Mouse (Mus musculus) heart, postnatal 4 days (tissue): ENCODE measurements around the gene Gabrb2. TPM values are rescaled to one million over a fixed set of nuclear protein-coding genes. Genes with fewer than 3 reads are reported as not detected.
A peak's percentile ranks its signal among the peaks of the same experiment; 100 is the strongest.

Experiments
- DNase-seq: peaks from one replicate; pipeline ENCODE4 v3.0.0; 2021
- total RNA-seq, 2 experiments: library from RNA; stranded (reverse); gene quantifications; 2 replicates each; pipeline ENCODE4 v1.2.3; 2021

The Gabrb2 gene
- total RNA-seq: under 1 TPM; 0.86 to 0.99 TPM

DNA sequence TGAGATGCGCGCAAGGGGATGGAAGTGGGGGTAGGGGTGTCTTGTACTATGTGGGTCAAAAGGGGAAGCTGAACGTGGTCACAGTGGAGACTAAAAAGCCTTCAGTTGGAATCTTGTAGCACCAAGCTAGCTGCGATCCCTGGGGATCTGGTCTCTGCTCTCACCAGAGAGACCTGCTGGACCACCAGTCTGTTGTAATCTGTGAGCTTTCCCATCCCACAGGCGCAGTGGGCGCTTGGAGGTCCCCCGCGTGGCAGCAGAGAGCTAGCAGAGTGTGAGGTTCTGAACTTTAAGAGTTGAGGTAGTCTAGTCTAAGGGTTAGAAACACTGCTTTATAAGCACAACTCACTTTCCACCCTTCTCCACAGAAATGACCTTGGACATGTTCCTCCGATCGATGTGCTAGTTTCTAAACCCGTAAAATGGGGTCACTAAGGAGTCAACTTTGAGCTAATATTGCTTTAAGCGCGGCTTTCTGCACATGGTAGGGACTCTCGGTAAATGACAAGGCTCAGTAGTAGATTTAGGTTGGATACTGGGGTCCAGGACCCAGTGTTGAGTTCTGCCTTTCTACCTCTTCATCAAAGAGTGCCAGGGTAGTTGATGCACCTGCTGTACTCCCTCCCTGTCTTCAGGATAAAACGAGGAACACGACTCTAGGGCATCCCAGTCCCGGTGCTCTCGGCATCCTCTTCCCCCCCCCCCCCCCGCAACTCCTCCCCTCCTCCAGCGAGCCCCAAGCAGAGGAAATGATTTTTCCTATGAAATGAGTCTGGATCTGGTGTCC lies at the start of gene Gabrb2:
TSS of gene Gabrb2 (plus strand) at position 762 of the 787 bp plus-strand sequence.
- no peak for DNase-seq

DNA sequence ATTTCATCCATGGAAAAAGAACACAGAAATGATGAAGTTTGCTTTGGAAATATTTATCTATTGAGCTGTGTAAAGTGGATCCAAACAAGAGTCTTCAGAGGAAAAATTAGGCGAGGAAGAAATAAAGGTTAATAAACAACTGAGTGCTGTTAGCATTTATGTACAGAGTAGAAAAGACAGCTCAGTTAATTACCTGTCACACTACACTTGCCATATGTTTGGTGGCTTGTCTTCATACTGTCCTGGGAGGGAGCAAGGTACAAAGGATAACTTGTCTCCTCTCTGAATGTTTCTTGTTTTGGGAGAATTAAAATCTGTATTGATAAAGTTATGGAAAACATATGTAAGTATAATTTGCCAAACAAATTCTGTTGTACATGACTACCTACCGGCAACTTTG lies 40.6 kb upstream of the Gabrb2 start:
- DNase-seq: no peak

DNA sequence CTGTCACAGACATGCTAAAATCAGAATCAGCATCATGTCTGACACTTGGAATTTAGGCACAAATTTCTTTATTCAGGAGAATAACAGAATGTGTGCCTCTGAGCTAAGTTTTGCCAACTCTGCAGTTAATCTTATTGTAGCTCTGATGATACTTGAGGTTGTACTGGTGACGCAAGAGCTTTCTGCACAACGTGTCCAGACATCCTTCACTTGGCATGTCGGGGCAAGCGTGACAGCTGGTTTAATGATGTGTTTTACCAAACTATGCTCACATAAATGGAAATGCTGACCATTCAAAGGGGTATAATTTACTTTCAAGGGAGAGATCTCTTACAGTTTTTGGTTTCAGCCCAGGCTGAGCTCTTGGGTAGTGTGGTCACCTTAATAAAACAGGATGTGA lies 33.1 kb upstream of the Gabrb2 start:
- no peak for DNase-seq

DNA sequence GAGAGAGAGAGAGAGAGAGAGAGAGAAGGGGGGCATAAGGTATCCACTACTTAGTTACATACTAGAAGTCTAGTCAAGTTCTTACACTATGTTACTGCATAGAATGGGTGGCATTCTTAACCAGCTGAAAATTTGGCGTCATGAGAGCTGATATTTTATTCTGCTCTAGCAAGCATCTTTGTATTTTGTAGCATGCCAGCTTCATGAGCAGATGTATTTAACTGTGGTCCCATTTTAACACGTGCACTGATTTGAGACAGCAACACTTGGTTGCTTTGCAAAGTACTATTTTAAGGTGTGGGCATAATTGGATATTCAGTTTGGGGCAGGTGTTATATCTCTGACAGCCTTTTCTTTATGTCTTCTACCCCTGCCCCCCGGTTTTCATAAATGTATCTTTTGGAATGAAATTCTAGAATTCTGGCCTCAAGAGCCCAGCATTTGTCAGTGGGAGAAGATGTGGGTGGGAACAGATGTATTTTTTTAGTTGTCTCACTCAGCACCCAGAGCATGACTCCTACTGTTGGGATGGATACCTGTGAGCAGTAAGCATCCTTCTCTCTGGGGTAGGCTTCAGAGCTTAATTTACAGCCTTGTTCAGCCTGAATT lies 28.8 kb upstream of the Gabrb2 start:
- no peak for DNase-seq

DNA sequence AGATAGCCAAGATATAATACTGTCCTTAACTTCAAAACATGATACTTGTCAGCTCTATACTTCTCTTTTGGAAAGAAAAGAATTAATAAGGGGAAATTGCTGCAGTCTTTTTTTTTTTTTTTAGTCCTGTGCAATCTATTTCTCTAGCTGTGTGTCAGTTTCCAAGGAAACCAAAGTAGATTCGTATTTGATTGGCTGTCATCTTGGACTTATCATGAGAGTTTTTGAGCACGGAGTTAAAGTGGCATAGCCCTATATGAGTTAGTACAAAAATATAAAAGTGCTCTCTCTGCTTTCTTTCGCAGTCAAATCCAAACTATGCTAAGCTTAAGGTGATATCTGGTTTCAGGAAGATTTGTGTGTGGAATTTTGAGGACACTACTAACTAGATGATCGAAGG lies 26.1 kb upstream of the Gabrb2 start:
- DNase-seq: no peak

DNA sequence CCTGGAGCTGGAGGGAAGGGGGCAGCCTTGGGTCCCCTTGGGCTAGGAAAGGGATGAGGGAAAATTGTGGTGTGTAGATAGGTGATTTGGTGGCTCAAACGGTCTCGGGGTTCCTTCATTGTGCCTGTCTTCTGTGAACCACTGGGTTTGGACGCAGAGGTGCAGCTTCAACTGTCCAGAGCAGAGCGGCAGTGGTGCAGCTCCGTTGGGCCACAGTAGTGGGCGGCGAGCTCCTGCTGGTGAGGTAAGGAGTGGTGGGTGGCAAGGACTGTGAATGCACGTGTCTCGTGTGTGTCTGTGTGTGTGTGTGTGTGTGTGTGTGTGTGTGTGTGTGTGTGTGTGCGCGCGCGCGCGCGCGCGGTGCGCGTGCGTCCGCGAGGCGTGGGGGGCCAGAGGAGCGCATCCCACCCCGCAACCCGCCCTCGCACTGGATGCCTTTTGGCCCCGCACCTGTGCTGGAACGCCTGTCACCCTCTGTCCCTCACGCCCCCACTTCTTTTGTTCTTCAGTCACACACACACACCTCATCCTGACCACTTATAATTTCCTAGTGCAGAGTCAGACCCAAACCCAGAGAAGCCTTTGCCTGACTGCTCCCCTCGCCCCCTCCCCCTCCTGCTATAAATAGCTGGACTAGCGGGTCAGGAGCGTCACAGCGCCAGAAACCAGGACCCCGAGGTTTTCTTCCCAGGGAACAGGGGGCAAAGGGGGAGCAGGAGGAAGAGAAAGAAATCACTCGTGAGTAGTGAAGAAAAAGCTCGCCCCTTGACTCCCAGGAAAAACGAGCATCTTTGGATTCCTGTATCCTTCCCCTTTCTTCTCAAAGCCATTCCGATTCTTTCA lies 455 bp downstream of the Gabrb2 start:
- peak; percentile 24 for DNase-seq

DNA sequence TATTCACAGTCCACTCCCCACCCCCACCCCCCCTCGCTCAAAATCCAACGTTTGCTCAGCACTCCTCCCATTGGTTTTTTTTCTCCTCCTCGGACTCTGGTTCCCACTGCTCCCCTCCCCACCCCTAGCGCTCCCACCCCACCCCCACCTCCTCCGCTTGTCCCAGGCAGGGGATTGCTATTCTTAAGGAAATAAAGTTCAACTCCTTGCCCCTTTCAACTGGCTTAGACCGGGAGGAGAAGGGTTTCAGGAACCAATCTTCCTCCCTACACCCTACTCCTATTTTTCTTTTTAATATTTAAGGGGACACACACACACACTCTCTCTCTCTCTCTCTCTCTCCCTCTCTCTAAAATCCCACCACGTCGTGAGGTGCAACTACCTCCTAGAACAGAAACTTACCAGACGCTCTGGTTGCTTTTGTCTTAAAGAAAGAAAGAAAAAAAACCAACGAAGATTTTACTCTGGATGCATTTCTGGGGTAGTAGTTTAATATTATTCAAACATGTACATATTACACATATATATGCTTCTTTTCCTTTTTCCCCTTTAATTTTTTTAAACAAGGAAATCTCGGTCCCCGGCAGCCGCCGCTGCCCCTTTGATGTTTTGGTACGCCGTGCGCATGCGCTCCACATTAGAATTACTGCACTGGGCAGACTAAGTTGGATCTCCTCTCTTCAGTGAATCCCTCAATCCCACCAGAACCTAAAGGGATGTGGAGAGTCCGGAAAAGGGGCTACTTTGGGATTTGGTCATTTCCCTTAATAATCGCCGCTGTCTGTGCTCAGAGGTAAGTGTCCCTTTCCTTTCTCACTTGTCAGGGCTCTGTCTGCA lies 1.3 kb downstream of the Gabrb2 start:
- DNase-seq: peak; percentile 50

DNA sequence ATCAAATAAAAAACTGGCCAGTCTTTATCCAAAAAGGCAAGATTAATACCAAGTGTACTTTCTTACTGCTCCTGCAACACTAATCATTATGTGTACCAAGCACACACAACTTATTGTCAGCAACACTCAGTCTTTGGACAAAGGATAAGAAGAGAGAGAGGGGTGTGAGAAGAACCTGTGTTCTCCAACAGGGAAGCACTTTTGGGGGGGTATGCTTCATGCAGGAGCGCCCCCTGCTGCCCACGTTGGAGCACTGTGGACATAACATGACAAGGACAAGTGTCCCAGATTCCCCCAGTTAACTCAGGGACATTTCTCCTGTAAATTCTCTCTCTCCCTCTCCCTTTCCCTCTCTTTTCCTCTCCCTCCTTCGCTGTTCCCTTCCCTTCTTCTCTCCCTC lies 3.7 kb downstream of the Gabrb2 start:
- DNase-seq: peak; percentile 62

DNA sequence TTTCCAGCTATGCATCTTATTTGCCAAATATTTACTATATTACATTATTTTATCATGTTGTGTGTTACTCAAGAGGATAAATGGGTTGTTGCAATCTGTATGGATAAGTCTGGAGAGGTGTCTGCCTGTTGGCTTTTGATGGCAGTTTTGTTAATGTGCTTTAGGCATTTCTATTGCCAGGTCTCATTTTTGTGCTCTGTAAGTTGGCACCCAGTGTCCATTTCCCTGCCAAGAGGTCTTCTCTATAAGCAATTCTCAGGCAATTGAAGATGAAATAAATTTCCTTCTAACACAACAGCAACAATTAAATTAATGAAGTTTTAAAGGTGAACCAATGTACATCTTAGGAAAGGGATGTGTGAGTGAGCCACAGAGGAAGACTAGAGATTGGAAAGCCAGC lies 11.9 kb downstream of the Gabrb2 start:
- DNase-seq: no peak

DNA sequence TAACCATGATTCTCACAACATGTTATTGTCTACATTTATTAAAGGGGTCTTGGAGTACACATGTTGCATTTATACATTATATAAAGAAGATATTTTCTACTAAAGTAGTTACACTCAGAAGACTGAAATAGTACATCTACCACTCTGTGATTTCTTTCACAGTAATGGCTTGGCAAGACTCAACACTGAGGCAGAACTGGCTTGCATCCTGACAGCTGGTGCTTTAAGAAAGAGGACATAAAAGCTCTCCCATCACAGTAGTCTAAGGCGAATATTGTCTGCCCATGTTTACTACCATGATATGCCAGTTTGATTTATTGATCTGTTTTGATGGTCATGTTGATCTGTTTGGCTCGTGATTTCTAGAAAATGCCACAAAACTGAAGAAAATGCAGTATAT lies 19.4 kb downstream of the Gabrb2 start:
- no peak for DNase-seq

DNA sequence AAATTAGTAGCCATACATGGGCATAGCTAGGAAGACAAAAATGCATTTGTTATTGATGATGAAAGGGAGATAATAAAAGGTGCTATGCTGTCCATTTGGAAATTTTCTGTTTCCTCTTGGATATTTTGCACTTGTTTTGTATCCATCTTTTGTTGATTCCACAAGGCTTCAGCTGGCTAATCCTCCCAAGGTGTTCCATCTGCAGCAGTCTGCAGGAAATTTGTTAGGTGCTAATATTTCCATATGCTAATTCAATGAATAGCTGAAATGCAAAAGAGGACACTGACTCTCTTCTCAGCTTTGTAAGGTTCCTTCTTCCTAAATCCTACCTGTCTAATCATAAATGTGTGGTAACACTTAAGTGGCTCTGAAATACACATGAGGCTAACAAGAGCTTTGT lies 24.1 kb downstream of the Gabrb2 start:
- DNase-seq: no peak

DNA sequence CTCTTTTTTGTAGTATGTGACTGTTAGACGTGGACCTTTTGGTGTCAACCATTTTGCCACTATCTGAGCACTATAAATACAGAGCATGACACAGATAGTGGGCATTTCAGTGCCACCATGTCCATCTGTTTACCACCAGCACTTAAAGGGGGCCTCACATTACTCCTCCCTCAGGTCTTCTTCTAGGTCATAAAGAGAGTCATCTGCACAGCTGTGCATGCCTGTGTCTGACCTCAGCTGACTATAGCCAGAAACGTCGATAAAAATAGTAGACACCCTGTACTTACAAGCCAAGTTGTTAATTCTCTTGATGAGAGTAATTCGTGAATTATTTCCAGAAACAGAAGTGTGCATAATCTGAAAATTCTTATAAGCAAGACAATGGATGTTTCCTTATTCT lies 29.4 kb downstream of the Gabrb2 start:
- no peak for DNase-seq

DNA sequence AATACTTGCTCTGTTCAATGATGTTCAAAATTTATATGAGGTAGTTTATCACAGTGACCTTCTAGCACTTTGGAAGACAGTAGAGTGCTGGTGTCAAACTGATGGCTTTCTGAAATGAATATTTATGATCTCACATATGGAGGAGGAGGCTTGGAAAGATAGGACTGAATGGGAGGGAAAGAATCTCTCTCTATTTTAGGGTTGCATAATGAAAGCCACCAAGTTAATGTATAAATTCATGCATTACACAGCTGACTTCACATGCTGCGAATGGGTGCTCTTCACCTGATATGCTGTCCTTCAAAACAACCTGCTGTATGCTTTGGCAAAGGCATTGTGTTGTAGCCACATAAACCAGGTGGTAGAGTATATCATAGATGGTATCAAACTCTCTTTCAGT lies 44.6 kb downstream of the Gabrb2 start:
- DNase-seq: no peak

DNA sequence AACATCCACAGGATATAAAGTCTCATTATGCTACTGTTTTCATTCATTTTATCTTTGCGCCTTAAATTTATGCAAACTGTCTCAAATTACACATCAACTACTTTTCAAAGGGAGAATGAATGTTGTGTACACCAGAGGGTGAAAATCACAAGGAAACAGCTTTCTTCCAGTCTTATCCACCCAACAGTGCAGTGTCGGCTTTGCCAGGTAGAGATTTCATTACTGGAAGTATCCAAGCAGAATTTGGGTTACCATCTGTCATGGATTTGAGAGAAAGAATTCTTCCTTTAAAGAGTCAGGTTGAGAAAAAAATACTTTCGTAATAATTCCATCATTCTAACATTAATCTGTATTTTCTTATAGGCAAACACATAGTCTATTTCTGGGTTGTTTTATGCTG lies 48.8 kb downstream of the Gabrb2 start:
- DNase-seq: no peak

DNA sequence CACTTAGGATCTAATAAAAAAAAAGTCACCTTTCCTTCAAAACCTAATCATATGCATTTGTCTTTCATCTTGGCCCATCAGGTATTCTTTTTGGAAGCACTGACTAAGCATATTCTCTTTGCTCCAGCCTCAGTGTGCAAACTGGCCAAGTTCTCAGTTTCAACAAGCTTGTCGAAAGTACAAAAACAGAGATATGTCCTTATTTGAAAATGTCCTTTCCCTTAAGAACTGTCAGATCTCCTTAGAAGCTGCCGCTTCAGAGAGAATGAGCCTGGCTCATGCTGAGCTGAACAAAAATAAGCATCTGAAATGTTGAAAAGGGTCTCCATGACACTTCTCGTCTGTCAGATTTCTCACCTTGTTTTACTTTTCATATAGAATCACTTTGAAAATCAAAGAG lies 55.0 kb downstream of the Gabrb2 start:
- no peak for DNase-seq

DNA sequence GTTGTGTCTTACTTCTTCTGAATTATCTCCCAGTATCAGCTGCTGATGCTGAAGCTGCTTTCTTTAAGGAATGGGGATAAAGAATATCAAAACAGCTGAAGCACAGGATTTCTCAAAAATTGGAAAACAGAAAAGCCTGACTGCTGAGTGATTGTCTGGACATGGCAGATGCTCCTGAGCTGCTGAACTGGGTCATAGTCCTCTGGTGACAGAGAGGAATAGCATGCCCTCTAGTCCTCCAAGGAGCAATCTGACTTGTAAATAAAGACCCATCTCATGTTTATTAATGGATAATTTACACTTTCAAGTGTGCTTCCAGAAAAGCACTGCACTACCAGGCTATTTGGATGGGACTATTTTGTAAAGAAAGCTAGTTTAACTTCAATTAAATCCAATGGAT lies 68.1 kb downstream of the Gabrb2 start:
- no peak for DNase-seq

DNA sequence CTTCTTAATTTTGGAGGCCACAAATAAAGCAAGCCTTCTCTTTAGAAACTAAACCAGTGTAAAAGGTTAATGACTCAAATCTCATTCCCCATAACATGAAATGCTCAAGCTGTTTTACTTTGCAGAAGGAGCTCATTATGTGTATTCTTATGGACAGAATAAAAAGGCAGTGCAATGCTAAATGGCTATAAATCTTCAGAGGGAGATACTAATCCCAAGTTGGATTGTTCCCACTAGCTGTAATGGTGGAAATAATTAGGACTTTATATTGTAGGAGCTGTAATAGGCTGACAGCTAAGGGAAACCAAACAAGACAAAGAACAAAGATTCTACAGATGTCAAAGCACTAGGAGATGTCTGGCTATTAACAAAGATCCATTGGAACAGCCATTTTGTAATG lies 81.6 kb downstream of the Gabrb2 start:
- no peak for DNase-seq

DNA sequence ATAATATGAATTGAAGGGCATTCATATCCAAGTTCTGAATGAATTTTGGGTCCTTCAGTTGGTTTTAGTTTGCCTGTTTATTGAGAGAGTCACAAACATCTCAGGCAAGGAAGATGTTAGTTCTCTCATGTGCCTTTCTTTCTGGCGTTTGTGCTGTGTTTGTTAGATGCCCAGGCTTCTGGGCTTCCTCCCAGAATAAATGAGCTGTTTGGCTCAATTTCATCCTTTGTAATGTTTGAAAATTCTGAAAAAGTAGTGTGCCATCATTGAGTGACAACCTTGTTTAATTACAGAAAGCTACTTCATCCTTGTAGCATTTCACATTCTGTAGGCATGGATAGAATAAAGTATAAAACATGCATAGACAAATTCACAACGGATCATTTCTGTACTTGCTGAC lies 85.9 kb downstream of the Gabrb2 start:
- no peak for DNase-seq

DNA sequence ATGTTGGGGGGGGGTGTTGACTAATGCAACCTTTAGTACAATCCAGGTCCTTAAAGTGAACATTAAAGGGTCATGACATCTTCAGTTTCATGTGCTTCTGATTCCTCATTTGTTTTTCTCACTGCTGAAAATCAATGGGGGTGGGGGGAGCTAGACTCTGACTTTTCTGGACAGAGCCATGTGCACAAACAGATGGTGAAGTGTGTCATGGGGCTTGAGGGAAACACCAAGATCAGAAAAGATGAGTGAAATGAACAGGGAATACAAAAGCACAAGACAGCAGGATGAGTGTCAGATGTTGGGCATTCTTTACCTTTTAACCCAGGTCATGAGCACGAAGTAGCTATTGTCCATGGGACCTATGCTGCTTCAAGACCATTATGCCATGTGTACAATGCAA lies 86.4 kb downstream of the Gabrb2 start:
- no peak for DNase-seq

DNA sequence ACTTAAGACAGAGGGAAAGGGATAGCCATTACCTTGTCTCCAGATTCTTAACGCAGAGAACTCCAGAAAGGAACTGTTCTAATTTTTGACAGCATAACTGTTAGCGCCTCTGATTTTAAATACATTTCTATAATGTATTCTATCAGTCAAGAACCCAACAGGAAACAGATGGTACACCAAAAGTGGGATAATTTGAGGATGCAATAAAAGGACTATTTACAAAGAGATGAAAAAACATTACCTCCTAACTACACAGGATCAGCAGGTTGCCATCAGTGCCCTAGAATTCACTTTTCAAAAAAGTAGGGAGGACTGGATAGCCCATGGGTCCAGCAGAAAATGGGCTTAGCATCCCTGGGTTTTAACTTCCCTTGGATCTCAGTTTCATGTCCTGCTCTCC lies 102.4 kb downstream of the Gabrb2 start:
- no peak for DNase-seq

DNA sequence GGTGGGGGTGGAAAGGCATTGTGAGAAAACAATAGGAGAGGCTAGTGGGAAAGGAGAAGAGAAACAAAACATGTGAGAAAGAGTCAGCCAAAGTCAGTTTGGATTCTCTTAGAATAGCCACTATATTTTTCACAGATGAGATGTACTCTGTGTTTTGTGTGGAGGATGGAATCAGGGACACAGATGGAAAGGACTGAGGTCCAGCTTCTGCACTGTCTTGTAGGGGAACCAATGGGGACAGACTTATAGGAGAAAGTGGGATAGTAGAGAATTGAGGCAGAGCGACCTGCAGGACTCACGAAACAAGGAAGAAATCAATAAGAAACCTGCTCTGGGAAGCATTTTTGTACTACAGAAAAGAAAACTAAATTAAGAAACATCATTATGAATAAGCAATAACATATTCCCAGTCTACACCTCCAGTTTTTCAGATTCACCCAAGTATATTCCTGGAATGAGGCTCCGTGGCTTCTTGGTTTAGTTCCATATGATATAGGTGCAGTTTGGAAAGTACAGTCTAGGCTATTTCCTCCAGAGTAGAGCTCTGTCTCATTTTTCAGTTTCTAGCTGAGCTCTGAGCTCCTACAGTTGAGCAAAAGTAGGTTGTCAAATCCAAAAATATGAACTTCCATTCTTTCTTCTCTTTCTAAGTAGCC lies 108.8 kb downstream of the Gabrb2 start:
- DNase-seq: no peak

DNA sequence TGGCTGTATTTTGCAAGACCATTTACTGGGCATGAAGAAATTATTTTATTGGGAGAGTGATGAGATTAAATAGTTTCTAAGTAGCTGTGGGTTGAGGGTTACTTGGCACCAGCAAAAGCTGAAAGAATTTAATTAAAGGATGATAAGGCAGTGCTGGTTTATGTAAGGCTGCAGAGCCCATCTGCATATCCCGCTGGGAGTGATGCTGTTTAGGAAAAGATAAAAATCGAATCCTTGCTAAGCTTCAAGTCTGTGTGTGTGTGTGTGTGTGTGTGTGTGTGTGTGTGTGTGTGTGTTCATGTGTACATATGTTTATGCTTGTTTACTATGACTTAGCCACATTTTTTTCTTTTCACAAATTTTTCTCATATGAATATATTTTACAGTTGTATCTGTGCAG lies 113.0 kb downstream of the Gabrb2 start:
- DNase-seq: no peak
